Mouse (Mus musculus) forebrain, embryonic 15.5 days (tissue): ENCODE data around the gene Zfhx3. TPM values are rescaled to one million over a fixed set of nuclear protein-coding genes. Genes with fewer than 3 reads are reported as not detected.
A peak's percentile ranks its signal among the peaks of the same experiment; 100 is the strongest.

Experiments
- ATAC-seq: fragments of 200-750 bp; cut with Nextera tagmentation; replicated peaks from 2 replicates; pipeline ENCODE4 v1.8.0; 2017; ENCODE audit warnings: mild to moderate bottlenecking, moderate TSS enrichment, moderate library complexity
- H3K27ac ChIP-seq: fragments of 300-500 bp; sonication (generic); replicated peaks from 2 replicates; pipeline ENCODE4 v1.5.1; 2015; ENCODE audit warnings: mild to moderate bottlenecking, inconsistent platforms
- H3K27me3 ChIP-seq: fragments of 300-500 bp; sonication (generic); 2 replicates; pipeline ENCODE4 v1.6.1; 2015; ENCODE audit warnings: inconsistent platforms
- H3K36me3 ChIP-seq: fragments of 300-500 bp; sonication (generic); 2 replicates; pipeline ENCODE4 v1.6.1; 2015; ENCODE audit warnings: mild to moderate bottlenecking, inconsistent platforms
- H3K4me1 ChIP-seq: fragments of 300-500 bp; sonication (generic); 2 replicates; pipeline ENCODE4 v1.6.1; 2015; ENCODE audit warnings: inconsistent platforms
- H3K4me2 ChIP-seq: fragments of 300-500 bp; sonication (generic); replicated peaks from 2 replicates; pipeline ENCODE4 v1.6.1; 2015; ENCODE audit warnings: mild to moderate bottlenecking, inconsistent platforms
- H3K4me3 ChIP-seq: fragments of 300-500 bp; sonication (generic); 2 replicates; pipeline ENCODE4 v1.5.1; 2015; ENCODE audit warnings: mild to moderate bottlenecking, inconsistent platforms
- H3K9ac ChIP-seq: fragments of 300-500 bp; sonication (generic); replicated peaks from 2 replicates; pipeline ENCODE4 v1.6.1; 2015; ENCODE audit warnings: mild to moderate bottlenecking, inconsistent platforms
- H3K9me3 ChIP-seq: fragments of 300-500 bp; sonication (generic); 2 replicates; pipeline ENCODE4 v1.6.1; 2016; ENCODE audit warnings: inconsistent platforms
- WGBS: fragments of 180-500 bp; shearing (Covaris S2); methylation state at CpG from one replicate; pipeline ENCODE4 v1.1.7; 2015; ENCODE audit warnings: mixed read lengths; 5-methylcytosine and 5-hydroxymethylcytosine counted together
- polyA plus RNA-seq: library from polyadenylated mRNA; unstranded; fragments of >200 nt; fragmentation: Nextera tagmentation; extraction: Ambion mirVana; gene quantifications from 2 replicates; pipeline ENCODE4 v1.2.1, GENCODE M21; 2015

Zfhx3 gene
- polyA plus RNA-seq, 1 experiment from 2014 or later: 14.9 TPM

- Histone ChIP-seq H3K36me3 (no peaks in the 10 kb centered on the region), H3K27me3 (peaks cover 45% of the 10 kb centered on the region), H3K4me2 (peak overlapping the region; percentile 37), H3K4me3 (peak overlapping the region; percentile 18), H3K27ac (peak overlapping the region; percentile 60), H3K9ac (peak overlapping the region; percentile 22; the same call in 1 of the 2 replicates), H3K9me3 (no peaks in the 10 kb centered on the region), H3K4me1 (peaks cover 34% of the 10 kb centered on the region)
- WGBS: 4% methylated on average over 19 of the region's 21 CpGs
- ATAC-seq: no peak
Observed at GRCm38 (mm10) chr8:108691456-108692238, 749.2 kb downstream of the Zfhx3 start.

DNA sequence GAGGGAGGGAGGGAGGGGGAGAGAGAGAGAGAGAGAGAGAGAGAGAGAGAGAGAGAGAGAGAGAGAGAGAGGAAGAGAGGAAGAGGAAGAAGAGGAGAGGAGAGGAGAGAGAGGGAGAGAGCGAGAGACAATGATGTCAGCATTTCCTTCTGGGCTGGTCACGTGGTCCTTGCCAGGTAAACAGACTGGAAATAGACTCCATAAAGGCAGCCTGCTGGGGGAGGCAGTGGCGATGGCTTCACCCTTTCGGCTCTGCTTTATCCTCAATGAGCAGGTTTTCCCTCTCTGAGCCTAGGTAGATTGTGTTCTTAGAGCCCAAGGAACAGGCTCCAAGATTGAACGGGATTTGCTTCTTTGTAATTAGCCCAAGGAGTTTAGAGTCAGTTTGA is 749.8 kb downstream of the Zfhx3 start:
- peak overlapping the region; percentile 37 for H3K4me2 ChIP-seq
- 0 out of 2 replicates have a peak overlapping the region, but pooled peaks have one; percentile 15 for H3K9ac ChIP-seq
- H3K9me3 ChIP-seq: no peaks in the 10 kb centered on the region
- no peaks in the 10 kb centered on the region for H3K36me3 ChIP-seq
- peaks cover 35% of the 10 kb centered on the region for H3K4me1 ChIP-seq
- no peak overlapping the region for H3K4me3 ChIP-seq
- 2% methylated on average over 5 of the region's 5 CpGs for WGBS
- no peak overlapping the region; the same call in 1 of the 2 replicates for H3K27ac ChIP-seq
- no peak for ATAC-seq
- H3K27me3 ChIP-seq: peaks cover 50% of the 10 kb centered on the region

DNA sequence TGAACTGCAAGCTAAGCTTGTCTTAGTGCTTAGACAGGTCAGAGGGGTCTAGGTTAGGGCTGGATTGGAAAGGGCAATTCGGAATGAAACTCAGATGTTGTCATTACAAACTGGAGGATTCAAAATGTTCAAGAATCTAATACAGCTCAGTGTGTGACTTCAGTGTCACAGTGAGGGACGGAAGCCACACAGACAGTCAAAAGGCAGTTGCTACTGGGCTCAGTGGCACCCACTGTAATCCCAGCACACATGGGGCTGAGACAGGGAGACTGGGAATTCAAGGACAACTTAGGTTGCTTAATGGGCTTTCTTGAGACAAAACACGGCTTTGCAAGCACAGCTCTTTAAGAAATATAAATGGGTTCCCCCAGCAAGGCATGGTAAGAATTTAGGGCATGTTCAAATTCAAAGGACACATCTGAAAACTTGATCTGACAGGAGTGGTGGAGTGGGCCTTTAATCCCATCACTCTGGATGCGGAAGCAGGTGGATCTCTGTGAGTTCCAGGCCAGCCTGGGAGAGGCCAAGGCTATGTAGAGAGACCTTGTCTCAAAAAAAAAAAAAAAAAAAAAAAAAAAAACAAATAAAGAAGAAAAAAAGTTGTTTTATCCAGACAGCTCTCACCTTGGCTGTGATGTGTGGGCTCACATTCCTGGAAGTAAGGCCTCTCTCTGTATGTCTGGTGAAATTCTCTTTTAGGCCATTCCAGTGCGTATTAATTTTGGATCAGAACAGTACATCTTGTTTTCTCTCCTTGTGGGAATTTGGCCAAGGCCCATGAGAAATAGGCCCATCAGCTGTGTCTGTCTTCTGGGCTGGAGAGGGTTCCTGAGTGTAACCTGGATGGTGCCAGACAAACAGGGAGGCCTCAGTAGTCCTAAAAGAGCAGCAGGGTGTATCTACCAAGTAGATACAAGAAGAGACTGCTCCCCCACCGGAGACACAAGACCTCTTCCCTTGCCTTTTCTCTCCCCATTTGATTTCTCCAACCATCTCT is 750.5 kb downstream of the Zfhx3 start:
- H3K27me3 ChIP-seq: peaks cover 56% of the 10 kb centered on the region
- H3K9ac ChIP-seq: no peak overlapping the region
- no peak overlapping the region; the same call in 1 of the 2 replicates for H3K4me2 ChIP-seq
- H3K4me1 ChIP-seq: peaks cover 39% of the 10 kb centered on the region
- WGBS: 64% methylated on average over 6 of the region's 6 CpGs
- no peaks in the 10 kb centered on the region for H3K9me3 ChIP-seq
- no peak overlapping the region for H3K4me3 ChIP-seq
- no peak overlapping the region for H3K27ac ChIP-seq
- no peak for ATAC-seq
- H3K36me3 ChIP-seq: no peaks in the 10 kb centered on the region

DNA sequence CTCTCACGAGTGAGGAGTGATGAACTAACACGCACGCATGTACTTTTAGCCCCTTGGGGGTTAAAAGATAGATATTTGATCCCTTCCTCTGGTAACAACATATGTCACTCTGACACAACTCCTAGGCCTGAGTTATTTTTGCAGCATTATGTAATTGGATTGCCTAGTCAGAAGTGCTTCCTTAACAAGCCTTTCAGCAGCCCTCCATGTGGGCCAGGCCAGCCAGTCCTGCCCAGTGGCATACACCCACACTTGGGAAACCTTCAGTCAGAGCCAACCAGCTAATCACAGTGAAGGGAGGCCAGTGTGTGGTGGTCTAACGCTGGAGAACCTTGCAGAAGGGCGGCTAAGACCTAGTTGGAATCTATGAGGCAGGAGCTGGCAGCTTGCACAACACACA is 751.4 kb downstream of the Zfhx3 start:
- no peak overlapping the region for H3K9ac ChIP-seq
- H3K27ac ChIP-seq: no peak overlapping the region
- H3K9me3 ChIP-seq: no peaks in the 10 kb centered on the region
- H3K27me3 ChIP-seq: peaks cover 63% of the 10 kb centered on the region
- ATAC-seq: no peak
- no peaks in the 10 kb centered on the region for H3K36me3 ChIP-seq
- WGBS: 78% methylated on average over 5 of the region's 5 CpGs
- no peak overlapping the region for H3K4me3 ChIP-seq
- H3K4me2 ChIP-seq: no peak overlapping the region
- H3K4me1 ChIP-seq: peaks cover 39% of the 10 kb centered on the region

DNA sequence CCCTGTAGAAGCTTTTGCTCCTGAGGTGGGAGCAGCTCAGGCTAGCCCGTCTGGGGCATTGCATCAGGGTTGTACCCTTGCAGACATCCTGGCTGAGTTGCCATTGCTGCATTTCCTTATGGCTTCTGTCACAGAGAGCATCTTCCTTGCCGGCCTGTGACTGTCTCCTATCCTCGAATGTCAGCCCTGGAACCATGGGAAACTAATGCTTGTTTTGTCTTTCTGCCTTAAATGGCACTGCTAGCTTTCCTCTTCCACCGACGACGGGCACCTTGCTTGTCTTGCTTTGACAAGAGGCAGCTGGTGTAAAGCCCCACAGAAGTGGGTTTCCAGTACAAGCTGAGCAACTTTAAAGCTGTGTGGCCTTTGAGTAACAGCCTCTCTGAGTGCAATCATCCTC is 752.1 kb downstream of the Zfhx3 start:
- Histone ChIP-seq H3K4me2 (no peak overlapping the region), H3K36me3 (no peaks in the 10 kb centered on the region), H3K27me3 (peaks cover 70% of the 10 kb centered on the region), H3K27ac (no peak overlapping the region), H3K4me3 (no peak overlapping the region), H3K4me1 (peaks cover 41% of the 10 kb centered on the region), H3K9ac (no peak overlapping the region), H3K9me3 (no peaks in the 10 kb centered on the region)
- no peak for ATAC-seq
- WGBS: 34% methylated on average over 6 of the region's 6 CpGs

GRCm38 (mm10) chr8:108695242-108695880 is 752.9 kb downstream of the Zfhx3 start:
- no peak for ATAC-seq
- peak overlapping the region; percentile 20 for H3K4me2 ChIP-seq
- H3K36me3 ChIP-seq: no peaks in the 10 kb centered on the region
- H3K27ac ChIP-seq: no peak overlapping the region
- H3K4me1 ChIP-seq: peaks cover 45% of the 10 kb centered on the region
- no peaks in the 10 kb centered on the region for H3K9me3 ChIP-seq
- H3K27me3 ChIP-seq: peaks cover 73% of the 10 kb centered on the region
- 0 out of 2 replicates have a peak overlapping the region, but pooled peaks have one; percentile 19 for H3K9ac ChIP-seq
- peak overlapping the region; percentile 10; the same call in 1 of the 2 replicates for H3K4me3 ChIP-seq
- 6% methylated on average over 32 of the region's 32 CpGs for WGBS

DNA sequence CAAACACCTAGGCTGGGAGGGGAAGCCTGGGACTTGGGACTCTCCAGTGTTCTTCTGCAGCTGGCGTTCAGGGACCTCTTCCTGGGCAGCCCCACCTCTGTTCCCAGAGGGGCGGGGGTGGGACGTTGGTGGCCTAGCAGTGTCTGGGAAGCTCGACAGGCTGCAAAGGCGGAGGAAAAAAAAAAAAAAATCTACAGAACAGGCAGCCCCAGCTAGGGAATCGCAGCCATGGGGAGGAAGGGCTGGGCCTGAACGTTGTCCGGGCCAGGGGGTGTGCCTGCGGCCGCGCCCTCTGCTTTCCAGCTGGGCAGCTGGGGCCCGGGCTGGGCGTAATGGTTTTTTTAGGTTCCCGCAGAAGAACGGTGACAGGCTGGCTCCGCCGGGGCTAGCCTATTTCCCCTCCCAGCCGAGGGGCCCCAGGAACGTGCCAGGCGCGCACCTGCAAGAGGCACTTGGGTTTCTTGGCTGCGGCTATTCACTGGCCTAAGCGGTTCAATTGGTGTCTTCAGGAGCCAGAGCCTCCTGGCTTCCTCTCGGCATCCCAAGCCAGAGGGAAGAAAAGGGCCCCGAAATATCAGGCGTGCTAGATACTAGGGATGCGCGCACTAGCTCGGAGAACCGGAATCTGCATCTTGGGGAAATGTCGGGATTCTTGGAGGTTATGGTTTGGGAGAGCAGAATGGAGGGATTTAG is 753.6 kb downstream of the Zfhx3 start:
- Histone ChIP-seq H3K4me3 (peak overlapping the region; percentile 10), H3K9ac (no peak overlapping the region), H3K36me3 (no peaks in the 10 kb centered on the region), H3K4me1 (peaks cover 42% of the 10 kb centered on the region), H3K27me3 (peaks cover 74% of the 10 kb centered on the region), H3K9me3 (no peaks in the 10 kb centered on the region), H3K27ac (no peak overlapping the region), H3K4me2 (peak overlapping the region; percentile 20)
- no peak for ATAC-seq
- under 1% methylated on average over 31 of the region's 31 CpGs for WGBS

DNA sequence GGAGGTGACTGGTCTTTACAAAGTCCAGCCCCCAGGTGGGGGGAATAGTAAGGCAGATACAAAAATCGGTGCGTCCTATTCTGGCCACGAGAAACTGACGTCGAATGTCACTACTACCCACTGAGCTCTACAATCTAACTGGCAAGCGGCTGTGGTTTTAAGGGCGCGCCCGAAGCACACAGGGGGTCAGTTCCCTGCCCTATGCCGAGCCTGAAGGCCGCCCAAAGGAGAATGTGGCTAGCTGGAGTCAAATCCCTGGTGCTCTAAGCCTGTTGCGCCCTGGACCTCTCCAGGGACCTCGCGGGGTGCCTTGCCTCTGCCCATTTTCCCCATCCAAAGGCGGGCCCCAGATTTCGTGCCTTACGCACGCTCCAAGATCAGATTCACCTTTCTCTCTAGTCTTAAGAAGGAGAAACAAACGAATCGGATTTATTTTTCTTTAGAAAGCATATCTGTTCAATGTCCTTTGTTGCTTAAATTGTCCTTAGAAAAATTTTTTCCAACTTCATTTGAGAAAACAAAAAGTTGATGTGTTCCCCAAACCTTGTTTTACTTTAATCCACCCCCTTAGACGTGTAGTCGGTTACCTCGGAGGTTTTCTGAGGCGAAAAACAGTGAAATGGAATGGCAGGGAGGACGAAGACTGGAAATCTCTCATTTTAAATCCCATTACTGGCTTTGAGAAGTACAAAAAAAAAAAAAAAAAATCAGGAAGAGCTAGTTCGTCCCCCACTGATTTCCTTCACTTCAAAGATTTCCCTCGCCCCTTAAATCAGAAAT is 754.4 kb downstream of the Zfhx3 start:
- H3K36me3 ChIP-seq: no peaks in the 10 kb centered on the region
- no peak for ATAC-seq
- no peak overlapping the region; the same call in 1 of the 2 replicates for H3K27ac ChIP-seq
- 2% methylated on average over 27 of the region's 27 CpGs for WGBS
- peak overlapping the region; percentile 14; the same call in 1 of the 2 replicates for H3K4me2 ChIP-seq
- no peak overlapping the region; the same call in 1 of the 2 replicates for H3K4me3 ChIP-seq
- peaks cover 35% of the 10 kb centered on the region for H3K4me1 ChIP-seq
- H3K9me3 ChIP-seq: no peaks in the 10 kb centered on the region
- no peak overlapping the region for H3K9ac ChIP-seq
- peaks cover 80% of the 10 kb centered on the region for H3K27me3 ChIP-seq

DNA sequence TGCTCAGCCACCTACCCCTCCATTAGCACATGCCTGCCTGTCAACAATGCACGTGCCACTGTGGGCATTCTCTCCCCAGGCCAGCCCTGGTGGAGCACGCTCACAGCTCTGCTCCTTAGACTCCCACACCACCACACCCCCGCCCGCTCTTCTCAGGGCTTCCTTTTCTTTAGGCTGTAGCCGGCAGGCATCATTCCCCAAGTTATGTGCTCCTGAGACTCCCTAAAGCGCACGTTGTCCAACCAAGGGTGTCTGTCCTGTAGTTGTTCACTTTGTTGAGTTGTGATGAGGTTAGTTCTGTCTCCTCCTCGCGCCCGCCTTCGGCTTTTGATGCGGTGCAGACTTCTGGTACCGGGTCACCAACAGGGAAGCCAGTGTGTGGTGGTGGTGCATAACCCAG is 755.1 kb downstream of the Zfhx3 start:
- WGBS: 2% methylated on average over 13 of the region's 13 CpGs
- no peak overlapping the region for H3K4me2 ChIP-seq

GRCm38 (mm10) chr8:108698101-108698660 is 755.7 kb downstream of the Zfhx3 start:
- no peaks in the 10 kb centered on the region for H3K36me3 ChIP-seq
- peaks cover 36% of the 10 kb centered on the region for H3K4me1 ChIP-seq
- H3K27ac ChIP-seq: no peak overlapping the region
- peaks cover 83% of the 10 kb centered on the region for H3K27me3 ChIP-seq
- H3K4me2 ChIP-seq: no peak overlapping the region
- H3K9me3 ChIP-seq: no peaks in the 10 kb centered on the region
- H3K9ac ChIP-seq: no peak overlapping the region
- under 1% methylated on average over 5 of the region's 5 CpGs for WGBS
- H3K4me3 ChIP-seq: no peak overlapping the region
- ATAC-seq: no peak

More for the DNA sequence above, 755.1 kb downstream of the Zfhx3 start:
- Histone ChIP-seq H3K9ac (no peak overlapping the region), H3K4me1 (peaks cover 30% of the 10 kb centered on the region), H3K27ac (no peak overlapping the region), H3K4me3 (no peak overlapping the region), H3K36me3 (no peaks in the 10 kb centered on the region), H3K27me3 (peaks cover 85% of the 10 kb centered on the region), H3K9me3 (no peaks in the 10 kb centered on the region)
- no peak for ATAC-seq
